Mouse (Mus musculus): Measurements from ENCODE around the gene Orc3. TPM values are rescaled to one million over a fixed set of nuclear protein-coding genes. Genes with fewer than 3 reads are reported as not detected.
A peak's percentile ranks its signal among the peaks of the same experiment; 100 is the strongest.

Gene Orc3
- polyA plus RNA-seq, 1 experiment from 2014 or later = 29.4 TPM

- TF ChIP-seq CTCF (IDR thresholded peaks at IDR 0.05; ENCODE audit: low read depth) (no peak), EP300 (optimal IDR thresholded peaks at IDR 0.05) (no peak)
- H3K4me2 ChIP-seq (replicated peaks; ENCODE audit: low read depth) = no peak overlapping the region
- H3K27me3 ChIP-seq (ENCODE audit: control insufficient read depth, insufficient read depth, low read length) = no peaks in the 10 kb centered on the region
- no peaks in the 10 kb centered on the region for H3K4me1 ChIP-seq (replicated peaks; ENCODE audit: control insufficient read depth, insufficient read depth)
- WGBS = 94% methylated on average over 7 of the region's 7 CpGs
- no peak overlapping the region for H3K4me3 ChIP-seq (ENCODE audit: low read depth, low read length)
- no peak overlapping the region for H3K9ac ChIP-seq (ENCODE audit: low read length)
- peaks cover 9% of the 10 kb centered on the region; the same call in 1 of the 2 replicates for H3K36me3 ChIP-seq (ENCODE audit: control insufficient read depth, insufficient read depth, low read length)
- H3K9me3 ChIP-seq (ENCODE audit: control insufficient read depth, low read length) = no peaks in the 10 kb centered on the region
- no peak overlapping the region for H3K27ac ChIP-seq (replicated peaks)
- no peak for ATAC-seq (ENCODE audit: low FRiP score, low TSS enrichment)
- no peak for DNase-seq (ENCODE audit: low spot score)
Measured at GRCm38 (mm10) chr4:34634129-34634528, 19.4 kb upstream of the Orc3 start.

- DNase-seq (ENCODE audit: low spot score) = no peak
- ATAC-seq (ENCODE audit: low FRiP score, low TSS enrichment) = no peak
- no peak overlapping the region for H3K9ac ChIP-seq (ENCODE audit: low read length)
- no peaks in the 10 kb centered on the region for H3K4me1 ChIP-seq (replicated peaks; ENCODE audit: control insufficient read depth, insufficient read depth)
- peaks cover 9% of the 10 kb centered on the region; the same call in 1 of the 2 replicates for H3K36me3 ChIP-seq (ENCODE audit: control insufficient read depth, insufficient read depth, low read length)
- no peak overlapping the region for H3K4me3 ChIP-seq (ENCODE audit: low read depth, low read length)
- no peak overlapping the region for H3K4me2 ChIP-seq (replicated peaks; ENCODE audit: low read depth)
- TF ChIP-seq EP300 (optimal IDR thresholded peaks at IDR 0.05) (no peak), CTCF (IDR thresholded peaks at IDR 0.05; ENCODE audit: low read depth) (no peak)
- H3K9me3 ChIP-seq (ENCODE audit: control insufficient read depth, low read length) = no peaks in the 10 kb centered on the region
- H3K27ac ChIP-seq (replicated peaks) = no peak overlapping the region
- H3K27me3 ChIP-seq (ENCODE audit: control insufficient read depth, insufficient read depth, low read length) = no peaks in the 10 kb centered on the region
- 96% methylated on average over 1 of the region's 1 CpGs for WGBS
Measured at GRCm38 (mm10) chr4:34629956-34630355, 15.2 kb upstream of the Orc3 start.

- Histone ChIP-seq H3K36me3 (ENCODE audit: control insufficient read depth, insufficient read depth, low read length) (peaks cover 6% of the 10 kb centered on the region), H3K9me3 (ENCODE audit: control insufficient read depth, low read length) (no peaks in the 10 kb centered on the region), H3K4me3 (ENCODE audit: low read depth, low read length) (no peak overlapping the region), H3K4me1 (replicated peaks; ENCODE audit: control insufficient read depth, insufficient read depth) (no peaks in the 10 kb centered on the region), H3K27ac (replicated peaks) (no peak overlapping the region), H3K4me2 (replicated peaks; ENCODE audit: low read depth) (no peak overlapping the region), H3K27me3 (ENCODE audit: control insufficient read depth, insufficient read depth, low read length) (no peaks in the 10 kb centered on the region), H3K9ac (ENCODE audit: low read length) (no peak overlapping the region)
- DNase-seq (ENCODE audit: low spot score) (no peak), ATAC-seq (ENCODE audit: low FRiP score, low TSS enrichment) (no peak)
- whole genome bisulfite sequencing = 86% methylated on average over 6 of the region's 6 CpGs
- TF ChIP-seq CTCF (IDR thresholded peaks at IDR 0.05; ENCODE audit: low read depth) (no peak), EP300 (optimal IDR thresholded peaks at IDR 0.05) (no peak)
Measured at GRCm38 (mm10) chr4:34626401-34626800, 11.7 kb upstream of the Orc3 start.

DNA sequence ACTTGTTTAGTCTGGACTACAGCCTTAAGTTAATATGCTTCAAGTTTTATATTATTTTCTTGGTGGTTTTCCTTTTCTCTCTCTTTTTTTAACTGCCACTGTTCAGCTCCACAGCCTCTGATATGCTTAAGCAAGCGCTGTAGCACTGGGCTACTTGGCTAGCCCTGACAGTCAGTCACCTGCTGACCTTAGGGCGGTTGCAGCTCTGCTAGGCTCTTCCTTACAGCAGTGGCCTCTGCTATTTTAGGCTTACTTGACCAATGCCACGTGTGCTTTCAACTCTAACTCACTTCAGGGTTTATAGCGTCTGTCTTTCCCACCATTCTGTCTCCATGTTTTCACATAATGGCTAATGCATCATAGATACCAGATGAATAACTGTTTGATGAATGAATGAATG is 10.8 kb upstream of the Orc3 start:
- Histone ChIP-seq H3K36me3 (ENCODE audit: control insufficient read depth, insufficient read depth, low read length) (peaks cover 4% of the 10 kb centered on the region), H3K27me3 (ENCODE audit: control insufficient read depth, insufficient read depth, low read length) (no peaks in the 10 kb centered on the region), H3K9ac (ENCODE audit: low read length) (no peak overlapping the region), H3K9me3 (ENCODE audit: control insufficient read depth, low read length) (no peaks in the 10 kb centered on the region), H3K27ac (replicated peaks) (no peak overlapping the region), H3K4me2 (replicated peaks; ENCODE audit: low read depth) (no peak overlapping the region), H3K4me1 (replicated peaks; ENCODE audit: control insufficient read depth, insufficient read depth) (no peaks in the 10 kb centered on the region), H3K4me3 (ENCODE audit: low read depth, low read length) (no peak overlapping the region)
- no peak for ATAC-seq (ENCODE audit: low FRiP score, low TSS enrichment)
- DNase-seq (ENCODE audit: low spot score) = no peak
- TF ChIP-seq CTCF (IDR thresholded peaks at IDR 0.05; ENCODE audit: low read depth) (no peak), EP300 (optimal IDR thresholded peaks at IDR 0.05) (no peak)
- 86% methylated on average over 4 of the region's 4 CpGs for WGBS

DNA sequence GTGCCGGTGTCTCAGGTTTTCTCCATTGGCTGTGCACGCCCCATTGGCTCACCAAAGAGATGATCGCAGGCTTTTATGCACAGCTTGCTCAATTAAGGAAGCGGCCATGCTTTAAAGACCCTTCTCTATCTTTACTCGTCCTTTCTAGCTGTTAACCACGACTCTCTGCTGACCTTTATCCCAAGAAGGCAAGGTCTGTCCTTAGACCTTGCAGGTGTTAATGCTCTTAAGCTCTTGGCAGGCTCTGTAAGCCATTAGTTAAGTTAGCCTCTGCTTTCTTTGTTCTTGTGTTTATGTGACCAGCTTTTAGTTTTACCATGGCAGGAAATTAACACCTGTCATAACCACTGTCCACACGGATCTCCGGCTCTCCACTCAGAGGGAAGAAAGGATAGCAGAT is 1.4 kb upstream of the Orc3 start:
- ATAC-seq (ENCODE audit: low FRiP score, low TSS enrichment) (no peak), DNase-seq (ENCODE audit: low spot score) (no peak)
- H3K4me1 ChIP-seq (replicated peaks; ENCODE audit: control insufficient read depth, insufficient read depth) = peaks cover 2% of the 10 kb centered on the region; the same call in 1 of the 2 replicates
- H3K27ac ChIP-seq (replicated peaks) = no peak overlapping the region
- no peaks in the 10 kb centered on the region for H3K36me3 ChIP-seq (ENCODE audit: control insufficient read depth, insufficient read depth, low read length)
- TF ChIP-seq CTCF (IDR thresholded peaks at IDR 0.05; ENCODE audit: low read depth) = no peak
- TF ChIP-seq EP300 (optimal IDR thresholded peaks at IDR 0.05) = no peak
- 54% methylated on average over 8 of the region's 8 CpGs for WGBS
- H3K4me3 ChIP-seq (ENCODE audit: low read depth, low read length) = peak overlapping the region; percentile 70; the same call in 1 of the 2 replicates
- no peaks in the 10 kb centered on the region for H3K27me3 ChIP-seq (ENCODE audit: control insufficient read depth, insufficient read depth, low read length)
- H3K4me2 ChIP-seq (replicated peaks; ENCODE audit: low read depth) = peak overlapping the region; percentile 85
- H3K9me3 ChIP-seq (ENCODE audit: control insufficient read depth, low read length) = no peaks in the 10 kb centered on the region
- peak overlapping the region; percentile 83; the same call in 1 of the 2 replicates for H3K9ac ChIP-seq (ENCODE audit: low read length)

- Histone ChIP-seq H3K9me3 (ENCODE audit: control insufficient read depth, low read length) (no peaks in the 10 kb centered on the region), H3K27ac (replicated peaks) (peak overlapping the region; percentile 89), H3K36me3 (ENCODE audit: control insufficient read depth, insufficient read depth, low read length) (no peaks in the 10 kb centered on the region), H3K9ac (ENCODE audit: low read length) (peak overlapping the region; percentile 83), H3K27me3 (ENCODE audit: control insufficient read depth, insufficient read depth, low read length) (no peaks in the 10 kb centered on the region), H3K4me3 (ENCODE audit: low read depth, low read length) (peak overlapping the region; percentile 70), H3K4me1 (replicated peaks; ENCODE audit: control insufficient read depth, insufficient read depth) (peaks cover 2% of the 10 kb centered on the region; the same call in 1 of the 2 replicates), H3K4me2 (replicated peaks; ENCODE audit: low read depth) (peak overlapping the region; percentile 85)
- no peak for TF ChIP-seq EP300 (optimal IDR thresholded peaks at IDR 0.05)
- no peak for TF ChIP-seq CTCF (IDR thresholded peaks at IDR 0.05; ENCODE audit: low read depth)
- no peak for ATAC-seq (ENCODE audit: low FRiP score, low TSS enrichment)
- DNase-seq (ENCODE audit: low spot score) = peak; percentile 27
- WGBS = 1% methylated on average over 13 of the region's 13 CpGs
Measured at GRCm38 (mm10) chr4:34615303-34615702, 559 bp upstream of the Orc3 start.

Data from stomach, postnatal 0 days (tissue).